Mouse (Mus musculus): ENCODE measurements around the gene Epb41.

The Epb41 gene

DNA sequence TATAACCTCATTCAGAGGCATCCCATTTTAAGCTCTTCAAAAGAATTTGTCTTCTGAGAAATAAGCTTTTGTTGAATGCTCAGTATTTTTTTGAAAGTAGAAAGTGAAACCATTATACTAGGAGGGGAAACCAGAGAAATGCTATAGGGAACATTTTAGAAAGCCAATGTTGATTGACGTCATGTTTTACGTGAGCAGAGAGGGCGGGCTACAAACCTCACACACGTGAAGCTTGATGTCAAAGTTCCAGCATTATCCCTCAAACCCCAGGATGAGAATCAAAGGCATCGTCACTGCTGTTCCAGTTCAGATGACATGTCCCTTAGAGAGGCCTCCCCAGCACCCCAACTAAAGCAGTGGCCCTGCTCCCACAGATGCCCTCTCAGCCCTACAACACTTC lies 66.9 kb downstream of the Epb41 start:
- DNase-seq (ENCODE audit: low spot score in 2 of 2): no peak

DNA sequence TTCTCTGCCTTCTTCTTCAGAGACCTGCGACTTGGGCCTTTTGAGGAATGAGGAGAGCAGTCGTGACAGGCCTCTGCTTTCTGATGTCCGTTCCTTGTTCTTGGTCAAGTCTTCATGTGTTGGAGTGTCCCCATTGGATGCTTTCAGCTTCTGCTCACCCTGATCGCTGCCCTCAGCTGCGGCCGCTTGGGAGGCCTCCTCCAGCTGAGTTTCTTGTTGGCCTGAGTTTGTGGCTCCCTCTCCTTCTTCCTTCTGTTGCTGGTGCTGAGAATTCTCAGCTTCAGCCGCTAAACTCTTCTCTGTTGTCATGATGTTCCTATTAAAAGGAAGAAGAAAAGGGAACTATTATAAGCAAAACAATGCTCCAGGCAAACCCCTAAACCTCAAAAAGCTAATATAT lies 68.0 kb downstream of the Epb41 start:
- DNase-seq (ENCODE audit: low spot score in 2 of 2): no peak

DNA sequence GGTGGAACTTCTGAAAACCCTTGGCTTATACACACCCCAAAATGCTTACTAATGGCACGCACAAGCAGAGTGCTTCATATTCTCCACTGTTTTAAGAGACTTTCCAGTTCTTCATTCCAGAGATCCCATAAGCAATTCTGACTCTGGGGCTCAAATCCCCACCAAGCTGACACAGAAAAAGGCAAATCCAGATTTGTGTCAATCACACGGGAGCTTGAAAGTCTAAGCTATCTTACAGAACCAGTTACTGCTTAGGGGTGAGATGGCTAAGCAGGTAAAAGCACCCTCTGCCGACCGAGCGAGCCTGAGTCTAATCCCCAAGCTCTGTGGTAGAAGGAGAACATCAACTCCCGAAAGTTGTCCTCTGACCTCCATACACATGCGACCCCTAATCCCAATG lies 76.5 kb downstream of the Epb41 start:
- no peak for DNase-seq (ENCODE audit: low spot score in 2 of 2)

DNA sequence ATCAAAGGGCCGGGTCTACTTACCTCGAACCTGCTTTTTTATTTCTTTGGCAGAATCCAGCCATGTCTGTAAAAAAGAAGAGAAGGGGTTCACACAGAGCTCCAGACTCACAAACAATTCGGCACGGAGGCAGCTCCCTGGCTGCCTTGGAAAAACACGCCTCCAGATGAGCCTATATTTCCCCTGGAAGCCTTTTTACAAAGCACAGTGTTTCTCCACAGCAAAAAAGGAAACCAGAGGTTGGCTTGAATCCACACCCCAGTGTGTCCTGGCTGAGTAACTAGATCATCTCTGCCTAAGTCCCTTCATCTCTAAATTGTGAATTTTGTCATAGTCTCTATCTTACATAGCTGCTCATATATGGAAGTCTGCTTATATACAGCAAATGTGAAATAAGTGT lies 77.6 kb downstream of the Epb41 start:
- DNase-seq (ENCODE audit: low spot score in 2 of 2): no peak

DNA sequence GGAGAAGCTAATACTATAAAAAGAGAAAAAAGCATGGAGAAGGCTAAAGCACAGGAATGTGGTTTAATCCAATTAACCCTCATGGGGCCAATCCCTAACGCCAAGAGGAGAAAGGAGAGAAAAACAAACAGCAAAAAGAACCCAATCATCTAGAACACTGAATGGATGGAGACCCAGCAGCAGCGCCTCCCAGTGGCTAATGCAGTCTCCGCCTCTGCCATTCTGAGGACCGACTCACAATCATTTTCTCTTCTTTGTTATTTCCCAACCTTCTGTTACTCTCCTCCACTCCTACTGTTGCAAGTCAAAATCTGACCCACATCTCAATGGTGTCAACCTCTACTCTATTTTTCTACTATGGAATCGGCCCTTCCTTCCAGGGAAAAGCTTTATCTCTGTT lies 78.1 kb downstream of the Epb41 start:
- DNase-seq (ENCODE audit: low spot score in 2 of 2): no peak

DNA sequence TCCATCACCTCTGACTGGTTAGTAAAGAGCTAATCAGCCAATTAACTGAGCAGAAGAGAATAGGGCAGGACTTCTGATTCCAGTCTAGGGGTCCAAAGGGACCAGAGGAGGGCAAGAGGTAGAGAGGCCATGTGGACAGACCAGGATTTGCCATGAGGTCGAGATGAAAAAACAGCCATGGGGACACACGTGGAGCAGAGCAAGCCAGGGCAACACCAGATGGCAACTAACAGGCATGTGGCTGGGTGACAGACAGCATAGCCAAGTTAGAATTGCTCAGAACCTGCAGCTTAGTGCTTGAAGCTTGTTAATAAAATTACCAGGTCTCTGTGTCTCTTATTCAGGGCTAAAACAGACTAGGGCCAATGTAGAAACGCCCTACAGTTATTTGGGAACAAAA lies 81.3 kb downstream of the Epb41 start:
- DNase-seq (ENCODE audit: low spot score in 2 of 2): no peak

DNA sequence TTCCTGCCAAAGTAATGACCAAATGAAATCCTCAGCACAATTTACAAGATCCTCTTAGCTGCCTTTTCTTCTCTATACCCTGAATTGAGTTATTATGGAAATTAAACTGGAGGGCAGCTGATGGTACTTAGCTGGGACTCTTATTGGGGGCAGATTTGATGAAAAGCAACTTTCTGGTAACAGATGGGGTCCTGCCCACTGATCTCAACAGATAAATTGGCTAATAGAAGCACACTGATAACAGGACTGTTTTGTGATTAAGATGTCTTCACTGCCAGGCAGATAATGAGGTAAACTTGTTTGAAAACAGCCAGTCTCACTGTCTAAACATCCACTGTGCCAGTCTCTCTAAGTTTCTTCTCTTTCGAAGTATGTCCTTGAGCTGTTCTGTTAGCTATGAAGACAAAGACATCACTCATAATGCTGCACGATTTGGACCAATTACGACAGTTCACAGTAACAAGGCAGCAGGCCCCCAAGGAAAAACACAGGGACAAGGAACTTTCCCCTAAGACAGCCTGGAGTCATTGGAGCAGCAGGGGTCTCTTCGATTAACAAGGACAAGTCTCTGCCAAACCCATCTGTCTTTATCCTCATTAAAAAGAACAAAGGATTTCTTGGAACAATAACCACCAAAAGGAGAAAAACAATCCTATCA lies 92.1 kb downstream of the Epb41 start:
- DNase-seq (ENCODE audit: low spot score in 2 of 2): no peak

DNA sequence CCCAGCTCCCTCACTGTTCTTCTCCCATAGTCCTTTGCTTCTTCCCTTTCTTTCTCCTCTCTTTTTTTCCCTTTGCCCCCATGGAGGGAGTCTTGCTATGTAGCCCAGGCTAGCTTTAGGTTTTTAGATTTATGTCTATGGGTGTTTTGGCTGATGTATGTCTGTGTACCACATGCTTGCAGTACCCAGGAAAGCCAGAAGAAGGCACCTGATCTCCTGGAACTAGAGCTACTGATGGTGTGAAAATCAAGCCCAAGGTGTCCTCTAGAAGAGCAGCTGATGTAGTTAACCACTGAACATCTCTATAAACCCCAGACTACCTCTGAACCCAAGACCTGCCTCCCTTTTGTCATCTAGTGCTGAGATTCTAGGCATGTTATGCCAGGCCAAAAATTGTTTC lies 93.4 kb downstream of the Epb41 start:
- DNase-seq (ENCODE audit: low spot score in 2 of 2): no peak

DNA sequence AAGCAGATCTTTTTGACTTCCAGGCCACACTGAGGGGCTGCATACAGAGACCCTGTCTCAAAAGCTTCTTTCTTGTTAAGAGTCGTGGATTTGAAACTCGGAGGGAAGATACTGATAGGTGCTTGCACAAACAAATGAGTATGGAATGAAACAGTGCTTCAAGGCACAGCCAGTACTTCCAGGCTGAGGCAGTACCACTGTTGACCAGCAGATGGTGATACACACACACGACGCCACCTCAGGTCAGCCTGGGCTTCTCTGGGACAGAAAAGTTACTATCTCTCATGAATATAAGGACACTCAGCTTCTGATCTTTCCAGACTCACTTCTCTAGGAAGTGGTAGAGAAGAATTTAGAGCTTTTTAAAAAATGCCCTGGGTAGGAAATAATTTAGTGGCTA lies 97.9 kb downstream of the Epb41 start:
- DNase-seq (ENCODE audit: low spot score in 2 of 2): peak; percentile 18 to 77

DNA sequence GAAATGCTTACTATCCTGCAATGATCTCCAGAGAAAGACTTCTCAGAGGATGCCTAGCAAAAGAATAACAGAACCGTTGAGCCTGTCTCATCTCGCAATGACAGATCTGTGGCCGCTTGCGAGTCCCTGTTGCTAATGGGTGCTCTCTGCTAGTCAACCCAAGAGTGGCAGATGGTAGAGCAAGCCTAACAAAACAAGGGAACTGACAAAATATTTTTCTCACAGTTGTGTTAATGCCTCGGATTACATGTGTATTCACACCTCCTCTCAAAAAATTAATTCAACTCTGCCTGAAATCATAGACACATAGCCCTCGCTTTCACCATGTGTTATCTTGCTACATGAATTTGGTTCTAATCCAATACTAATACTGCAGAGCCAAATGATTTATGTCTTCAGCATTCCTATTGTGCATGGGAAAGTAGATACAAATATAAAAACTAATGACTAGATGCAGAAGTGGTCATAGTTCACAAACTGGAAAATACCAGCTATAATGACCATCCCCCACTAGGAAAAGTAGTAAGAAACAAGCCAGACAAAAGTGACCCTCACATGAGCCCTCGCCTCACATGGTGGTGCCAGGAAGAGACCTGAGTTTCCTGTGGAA lies 104.8 kb downstream of the Epb41 start:
- no peak for DNase-seq (ENCODE audit: low spot score in 2 of 2)

DNA sequence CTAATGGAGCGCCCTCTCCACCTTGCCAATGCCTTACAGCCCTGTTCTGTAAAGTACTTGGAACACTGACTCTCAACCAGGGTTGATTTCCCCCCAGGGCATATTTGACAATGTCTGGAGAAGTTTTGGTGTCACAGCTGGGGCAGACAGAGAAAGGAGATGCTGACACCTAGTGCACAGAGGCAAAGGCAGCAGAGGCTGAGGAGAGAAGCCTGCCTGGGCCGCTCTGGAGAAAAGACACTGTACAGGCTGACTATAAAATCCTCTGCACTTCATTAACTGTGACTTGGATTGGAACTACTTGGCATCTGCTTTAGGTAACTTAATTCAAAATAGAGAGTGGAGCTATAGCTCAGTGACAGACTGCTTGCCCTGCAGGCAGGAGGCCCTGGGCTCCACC lies 106.2 kb downstream of the Epb41 start:
- DNase-seq (ENCODE audit: low spot score in 2 of 2): no peak

DNA sequence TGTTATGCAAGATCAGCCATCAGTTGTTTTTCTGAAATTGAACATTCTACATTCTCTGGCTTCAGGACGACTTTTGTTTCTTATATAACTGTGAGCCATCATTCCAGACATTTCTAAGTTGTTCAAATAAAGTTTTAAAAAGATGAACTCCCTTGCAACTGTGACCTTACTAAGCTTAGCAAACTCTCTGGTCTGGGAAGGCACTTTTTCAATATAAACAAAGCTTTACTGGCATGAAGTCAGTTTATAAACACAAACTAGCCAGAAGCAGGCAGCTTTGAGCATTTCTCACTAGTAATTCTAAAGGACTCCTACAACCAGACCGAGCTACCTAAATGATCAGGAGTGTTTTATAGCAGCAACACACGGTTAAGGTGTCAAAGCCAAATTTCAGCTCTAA lies 118.0 kb downstream of the Epb41 start:
- no peak for DNase-seq (ENCODE audit: low spot score in 2 of 2)

DNA sequence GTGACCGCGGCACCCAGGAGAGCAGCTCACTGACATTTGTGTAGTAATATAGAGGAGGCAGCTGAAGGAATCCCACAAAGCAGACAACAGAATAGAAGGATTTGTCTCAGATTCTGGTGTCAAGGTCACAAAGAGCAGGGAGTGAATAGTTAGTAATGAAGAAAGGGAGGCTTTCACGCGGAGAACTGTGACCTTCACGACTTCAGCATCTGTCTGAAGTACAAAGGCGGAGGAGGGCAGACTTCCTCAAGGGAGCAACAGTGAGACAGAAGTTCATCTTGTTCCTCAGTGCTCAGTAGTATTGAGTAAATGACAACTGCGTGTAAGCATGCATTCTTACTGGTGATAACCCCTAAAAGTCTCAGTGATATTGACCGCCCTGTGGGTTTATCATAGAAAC lies 124.5 kb downstream of the Epb41 start:
- no peak for DNase-seq (ENCODE audit: low spot score in 2 of 2)

DNA sequence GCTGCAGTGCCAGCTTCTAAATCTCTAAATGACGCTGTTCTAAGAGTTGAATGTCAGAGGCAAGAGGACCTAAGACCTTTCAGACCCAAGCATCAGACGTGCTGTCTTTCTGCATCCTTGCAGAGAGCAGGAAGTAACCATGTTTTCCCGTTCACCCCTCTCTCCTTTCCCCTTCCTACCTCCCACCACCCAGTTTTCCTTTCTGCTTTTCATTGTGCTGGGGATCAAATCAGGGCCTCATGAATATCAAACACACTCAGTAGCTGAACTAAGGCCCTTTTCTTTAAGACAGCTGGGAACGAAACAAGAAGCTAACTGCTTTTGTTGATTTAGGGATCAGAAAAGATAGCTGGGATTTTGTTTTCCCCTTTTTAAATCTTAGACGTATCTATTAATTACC lies 125.2 kb downstream of the Epb41 start:
- DNase-seq (ENCODE audit: low spot score in 2 of 2): no peak

DNA sequence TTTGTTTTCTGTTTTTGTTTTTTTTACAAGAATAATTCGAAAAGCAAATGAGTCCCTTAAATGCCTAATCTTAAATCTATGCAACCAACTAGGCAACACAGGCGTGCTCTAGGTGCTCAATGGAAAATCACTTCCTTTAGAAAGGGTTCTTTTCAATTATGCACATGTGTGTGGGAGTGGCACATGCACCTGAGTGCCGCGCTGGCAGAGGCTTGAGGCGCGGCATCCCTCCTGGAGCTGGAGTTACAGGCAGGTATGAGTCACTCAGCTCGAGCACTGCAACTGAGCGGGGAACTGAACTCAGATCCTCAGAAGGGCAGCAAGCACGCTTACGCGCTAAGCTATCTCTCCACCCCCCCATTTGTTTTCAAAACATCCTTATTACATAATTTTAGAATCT lies 127.3 kb downstream of the Epb41 start:
- DNase-seq (ENCODE audit: low spot score in 2 of 2): no peak

DNA sequence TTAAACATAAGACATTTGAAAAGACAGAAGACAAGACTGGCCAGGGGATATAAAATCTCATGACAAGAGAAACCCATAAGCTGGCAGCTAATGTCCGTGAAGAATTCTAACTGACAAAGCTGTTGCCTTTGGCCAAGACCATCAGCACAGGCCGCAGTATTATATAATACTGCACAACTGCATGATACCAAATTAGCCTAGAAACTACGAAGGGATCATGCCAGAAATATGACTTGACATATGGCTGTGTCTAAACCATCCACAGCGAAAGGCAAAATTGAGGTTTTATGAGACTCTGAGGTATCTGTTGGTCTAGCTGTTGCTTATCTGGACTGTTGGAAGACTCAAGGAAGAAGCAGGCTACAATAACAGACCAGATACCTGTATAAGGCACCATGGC lies 134.3 kb downstream of the Epb41 start:
- DNase-seq (ENCODE audit: low spot score in 2 of 2): no peak

DNA sequence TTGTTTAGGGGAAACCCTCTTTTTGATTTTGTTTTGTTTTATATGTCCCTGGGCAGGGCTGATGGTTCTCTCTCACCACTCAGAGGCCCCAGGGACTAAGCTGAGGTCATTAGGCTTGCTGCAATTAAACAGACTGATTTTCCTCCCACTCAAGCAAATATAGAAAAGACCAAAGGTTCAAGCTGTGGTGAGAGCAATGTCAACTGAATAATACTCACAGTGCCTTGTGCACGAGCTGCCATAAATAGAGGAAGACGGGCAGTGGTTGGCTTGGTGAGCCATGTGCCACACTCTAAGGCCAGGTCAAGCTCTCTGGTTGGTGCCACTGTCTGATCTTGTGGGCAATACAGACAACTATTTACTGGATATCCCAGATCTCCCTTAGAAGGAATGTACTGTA lies 135.7 kb downstream of the Epb41 start:
- DNase-seq (ENCODE audit: low spot score in 2 of 2): no peak

DNA sequence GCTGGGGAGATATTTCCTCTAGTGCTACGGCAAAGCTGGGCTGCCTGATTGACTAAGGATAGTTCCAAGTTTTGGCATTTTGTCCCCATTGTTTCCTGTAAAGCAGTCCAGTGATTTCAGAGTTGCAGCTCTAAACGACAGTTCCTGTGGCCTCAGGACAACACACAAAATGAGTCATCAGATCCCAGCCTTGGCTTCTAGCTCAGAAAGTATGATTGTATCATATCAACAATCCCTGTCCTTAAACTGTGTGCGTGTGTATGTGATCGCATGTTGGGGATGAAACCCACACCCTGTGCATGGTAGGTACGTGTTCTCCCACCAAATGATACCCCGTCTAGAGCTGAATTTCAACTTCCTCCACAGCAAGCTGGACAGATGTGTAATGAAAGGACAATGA lies 146.0 kb downstream of the Epb41 start:
- DNase-seq (ENCODE audit: low spot score in 2 of 2): no peak

DNA sequence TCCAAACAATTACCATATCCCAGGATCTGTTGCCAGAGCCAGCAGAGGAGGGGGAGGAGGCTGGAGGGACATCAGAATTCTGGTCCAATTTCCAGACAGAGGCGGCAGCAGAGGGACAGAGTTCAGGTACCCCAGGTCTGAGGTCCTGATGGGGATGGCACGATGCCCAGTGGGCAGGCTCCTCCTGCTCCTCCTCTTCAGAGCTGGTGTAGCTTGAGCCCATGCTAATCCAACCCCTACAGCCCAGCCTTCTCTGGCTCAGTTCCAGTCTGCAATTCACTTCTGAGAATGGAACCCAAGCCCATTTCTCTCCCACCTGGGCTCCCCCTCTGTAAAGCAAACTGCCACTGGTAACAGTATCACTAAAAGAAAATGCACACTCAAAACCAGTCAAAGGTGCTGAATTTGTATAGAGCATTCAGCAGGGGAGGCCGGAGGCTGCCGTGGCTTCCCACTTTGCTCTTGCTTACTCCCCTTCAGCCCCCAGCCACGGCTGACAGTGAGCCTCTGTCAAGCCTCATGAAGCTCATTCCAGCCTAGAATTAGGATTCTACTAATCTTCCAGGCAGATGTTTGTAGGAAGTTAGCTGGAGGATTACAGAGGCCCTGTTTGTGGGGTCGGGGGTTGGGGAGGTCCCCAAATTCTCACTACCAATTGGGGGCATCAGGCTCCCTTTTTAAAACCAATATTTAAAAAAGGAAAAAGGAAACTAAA lies 150.9 kb downstream of the Epb41 start:
- no peak for DNase-seq (ENCODE audit: low spot score in 2 of 2)

DNA sequence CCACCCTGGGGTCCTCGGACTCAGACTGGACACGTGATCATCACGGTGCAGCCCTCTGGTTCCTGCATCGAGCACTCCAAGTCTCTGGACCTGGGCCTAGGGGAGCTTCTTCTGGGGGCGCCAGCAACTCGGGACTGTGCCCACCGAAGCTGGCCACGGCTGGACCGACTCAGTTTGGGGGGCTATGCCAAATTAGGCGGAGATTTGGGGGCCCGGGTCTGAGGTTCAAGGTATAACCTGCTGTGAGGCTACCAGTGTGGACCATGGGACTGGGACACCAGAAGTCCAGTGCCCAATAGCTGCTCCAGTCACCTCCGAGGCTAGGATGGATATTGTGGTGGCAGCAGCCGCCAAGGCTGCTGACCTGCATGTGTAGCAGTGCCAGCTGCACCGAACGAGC lies 152.7 kb downstream of the Epb41 start:
- DNase-seq (ENCODE audit: low spot score in 2 of 2): no peak

DNA sequence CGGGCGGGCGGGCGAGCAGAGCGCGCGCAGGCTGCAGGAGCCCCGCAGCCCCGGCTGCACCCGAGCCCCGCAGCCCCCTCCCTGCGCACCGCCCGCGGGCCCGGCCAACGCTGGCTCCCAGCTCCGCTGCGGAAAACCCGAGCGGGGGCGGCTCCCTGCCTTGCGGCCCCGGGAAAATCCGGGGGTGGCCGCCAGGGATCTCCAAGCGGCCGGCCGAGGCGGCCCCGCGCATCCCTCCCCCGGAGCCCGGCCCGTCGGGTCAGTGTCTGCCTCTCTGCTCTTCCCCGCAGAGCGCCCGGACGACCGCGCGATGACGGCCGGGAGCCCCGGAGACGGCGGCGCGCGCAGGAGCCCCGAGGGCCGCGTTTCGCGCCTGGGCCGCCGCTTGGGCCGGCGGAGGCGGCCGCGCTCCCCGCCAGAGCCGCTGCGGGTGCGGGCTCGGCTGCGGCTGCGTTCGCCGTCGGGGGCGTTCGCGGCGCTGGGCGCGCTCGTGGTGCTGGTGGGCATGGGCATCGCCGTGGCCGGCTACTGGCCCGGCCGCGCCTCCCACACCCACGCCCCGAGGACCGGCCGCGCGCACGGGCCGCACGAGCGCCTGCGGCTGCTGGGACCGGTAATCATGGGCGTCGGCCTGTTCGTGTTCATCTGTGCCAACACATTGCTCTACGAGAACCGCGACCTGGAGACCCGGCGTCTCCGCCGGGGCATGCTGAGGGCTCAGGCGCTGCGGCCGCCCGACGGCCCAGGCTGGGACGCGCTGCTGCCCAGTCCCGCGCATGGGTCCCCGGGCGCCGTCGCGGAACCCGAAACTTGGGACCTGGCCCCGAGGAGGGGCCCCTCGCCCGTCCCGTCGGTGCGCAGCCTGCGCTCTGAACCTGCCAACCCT lies 153.4 kb downstream of the Epb41 start, which contains the start of gene Tmem200b:
TSS of gene Tmem200b (plus strand) at position 311 of the 886 bp plus-strand sequence.
- no peak for DNase-seq (ENCODE audit: low spot score in 2 of 2)

DNA sequence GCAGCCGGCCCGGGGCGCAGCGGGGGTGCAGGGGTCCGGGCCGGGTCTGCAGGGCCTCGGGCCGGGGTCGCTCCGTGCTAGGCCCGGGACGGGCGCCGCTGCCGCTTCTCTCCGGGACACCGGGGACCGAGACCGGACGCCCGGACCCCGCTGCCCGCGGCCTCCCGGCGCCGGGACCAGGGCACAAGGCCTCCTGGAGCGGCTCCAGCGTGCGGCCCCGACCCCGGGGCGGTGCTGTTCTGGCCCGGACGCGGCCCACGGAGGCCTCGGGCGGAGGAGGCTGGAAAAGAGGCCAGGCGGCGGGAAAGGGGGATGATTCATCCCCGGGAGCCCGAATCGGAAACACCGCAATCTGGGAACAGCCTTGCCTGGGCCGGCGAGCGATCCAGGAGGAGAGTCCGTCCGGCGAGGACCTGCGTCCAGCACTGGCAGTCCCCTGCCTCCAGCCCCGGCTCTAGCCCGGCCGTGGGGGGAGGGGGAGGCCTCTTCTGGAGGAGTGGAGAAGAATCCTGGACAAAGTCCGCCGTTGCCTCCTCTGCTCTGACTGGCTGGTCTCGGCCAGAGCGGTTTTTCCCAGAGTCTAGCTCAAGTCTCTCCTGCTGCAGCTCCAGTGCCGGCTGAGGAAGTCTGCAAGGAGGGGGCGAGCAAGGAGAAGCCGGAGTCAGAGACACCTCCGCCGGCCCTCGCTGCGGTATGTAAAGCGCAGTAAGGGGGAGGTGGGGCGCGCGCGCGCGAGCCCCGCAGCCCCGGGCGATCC lies 154.3 kb downstream of the Epb41 start:
- no peak for DNase-seq (ENCODE audit: low spot score in 2 of 2)
